Mouse (Mus musculus) lung, embryonic 16.5 days (tissue): ENCODE measurements around the gene Creld1. TPM values are rescaled to one million over a fixed set of nuclear protein-coding genes. Genes with fewer than 3 reads are reported as not detected.

Source experiments
- ATAC-seq: fragments of 200-750 bp; cut with Nextera tagmentation; 2 replicates; pipeline ENCODE4 v1.8.0; 2017; ENCODE audit warnings: low read depth, mild to moderate bottlenecking, moderate library complexity
- H3K27ac ChIP-seq: fragments of 300-500 bp; sonication (generic); 2 replicates; pipeline ENCODE4 v1.5.1; 2014; ENCODE audit warnings: mild to moderate bottlenecking, control low read depth, low read length
- H3K27me3 ChIP-seq: fragments of 300-500 bp; sonication (generic); 2 replicates; pipeline ENCODE4 v1.6.1; 2014; ENCODE audit warnings: low read depth, low read length, mixed read lengths; ENCODE audit not compliant: control insufficient read depth, insufficient read depth
- H3K36me3 ChIP-seq: fragments of 300-500 bp; sonication (generic); 2 replicates; pipeline ENCODE4 v1.6.1; 2014; ENCODE audit warnings: low read length; ENCODE audit not compliant: control insufficient read depth, insufficient read depth
- H3K4me1 ChIP-seq: fragments of 300-500 bp; sonication (generic); replicated peaks from 2 replicates; pipeline ENCODE4 v1.6.1; 2014; ENCODE audit warnings: low read length, mixed read lengths; ENCODE audit not compliant: control insufficient read depth, insufficient read depth
- H3K4me2 ChIP-seq: fragments of 300-500 bp; sonication (generic); 2 replicates; pipeline ENCODE4 v1.6.1; 2014; ENCODE audit warnings: low read depth, low read length, control low read depth
- H3K4me3 ChIP-seq: fragments of 300-500 bp; sonication (generic); 2 replicates; pipeline ENCODE4 v1.5.1; 2014; ENCODE audit warnings: mild to moderate bottlenecking, low read length, control low read depth
- H3K9ac ChIP-seq: fragments of 300-500 bp; sonication (generic); 2 replicates; pipeline ENCODE4 v1.6.1; 2014; ENCODE audit warnings: low read length, control low read depth
- H3K9me3 ChIP-seq: fragments of 300-500 bp; sonication (generic); 2 replicates; pipeline ENCODE4 v1.6.1; 2016; ENCODE audit warnings: low read length; ENCODE audit not compliant: control insufficient read depth
- WGBS: fragments of 180-500 bp; shearing (Covaris S2); extraction: QIAGEN DNeasy Blood & Tissue Kit; methylation state at CpG from one replicate; pipeline ENCODE4 v1.1.7; 2014; 5-methylcytosine and 5-hydroxymethylcytosine counted together
- polyA plus RNA-seq: library from polyadenylated mRNA; unstranded; fragments of >200 nt; fragmentation: Nextera tagmentation; extraction: Ambion mirVana; gene quantifications from 2 replicates; pipeline ENCODE4 v1.2.1, GENCODE M21; 2015

Creld1 gene
- polyA plus RNA-seq, 1 experiment from 2014 or later = 32.5 TPM

DNA sequence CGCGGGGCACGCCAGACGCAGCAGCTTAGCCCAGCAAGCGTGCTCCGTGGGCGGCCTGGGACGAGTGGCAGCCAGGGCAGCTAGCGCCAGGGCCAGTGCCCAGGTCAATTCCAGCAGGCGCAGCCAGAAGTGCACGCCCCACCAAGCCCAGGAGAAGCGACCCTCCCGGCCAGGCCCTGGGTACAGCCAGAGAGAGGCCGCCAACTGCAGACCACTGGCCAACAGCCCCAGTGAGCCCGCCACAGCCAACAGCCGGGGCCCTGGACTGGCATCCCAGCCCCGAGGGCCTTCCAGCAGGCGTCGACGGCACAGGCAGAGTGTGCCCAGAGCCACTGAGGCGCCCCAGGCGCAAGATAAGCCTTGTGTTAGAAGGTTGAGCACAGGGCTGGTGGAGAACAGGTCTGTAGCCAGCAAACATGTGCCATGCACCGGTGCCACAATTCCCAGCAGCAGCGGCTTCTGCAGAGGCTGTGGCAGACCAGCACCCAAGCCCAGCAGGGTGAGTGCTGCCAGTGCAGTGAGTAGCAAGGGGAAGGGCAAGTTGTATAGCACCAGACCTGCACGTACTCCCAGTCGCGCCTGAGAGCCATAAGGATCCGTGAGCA is 12.1 kb downstream of the Creld1 start:
- Histone ChIP-seq H3K27me3 (peaks cover 18% of the 10 kb centered on the region), H3K4me2 (peak overlapping the region; percentile 82), H3K27ac (no peak overlapping the region), H3K36me3 (no peaks in the 10 kb centered on the region; the same call in 1 of the 2 replicates), H3K9me3 (no peaks in the 10 kb centered on the region), H3K4me1 (peaks cover 6% of the 10 kb centered on the region), H3K9ac (no peak overlapping the region; the same call in 1 of the 2 replicates), H3K4me3 (peak overlapping the region; percentile 51)
- ATAC-seq = peak; percentile 31; the same call in 1 of the 2 replicates
- WGBS = 33% methylated on average over 28 of the region's 28 CpGs

DNA sequence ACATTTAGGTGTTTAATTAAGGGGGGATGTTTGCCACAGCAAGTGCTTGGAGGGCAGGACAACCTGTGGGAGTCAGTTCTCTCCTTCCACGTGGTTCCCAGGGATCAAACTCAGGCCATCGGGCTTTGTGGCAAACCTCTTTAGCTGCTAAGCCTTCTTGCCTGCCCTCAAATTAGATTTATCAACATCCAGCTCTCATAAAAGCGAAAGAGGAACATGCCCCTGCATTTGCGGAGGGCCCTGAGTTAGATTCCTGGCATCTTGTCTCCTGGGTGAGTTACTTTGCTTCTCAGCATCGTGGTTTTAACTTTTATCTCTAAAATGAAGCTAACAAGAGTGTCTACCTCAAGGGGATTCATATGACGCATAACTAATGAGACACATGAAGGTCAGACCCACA is 16.2 kb downstream of the Creld1 start:
- Histone ChIP-seq H3K4me1 (peaks cover 6% of the 10 kb centered on the region), H3K4me3 (no peak overlapping the region), H3K9ac (no peak overlapping the region), H3K27me3 (peaks cover 39% of the 10 kb centered on the region), H3K36me3 (no peaks in the 10 kb centered on the region), H3K27ac (no peak overlapping the region), H3K4me2 (no peak overlapping the region), H3K9me3 (no peaks in the 10 kb centered on the region)
- no peak for ATAC-seq
- WGBS = 65% methylated on average over 6 of the region's 6 CpGs

DNA sequence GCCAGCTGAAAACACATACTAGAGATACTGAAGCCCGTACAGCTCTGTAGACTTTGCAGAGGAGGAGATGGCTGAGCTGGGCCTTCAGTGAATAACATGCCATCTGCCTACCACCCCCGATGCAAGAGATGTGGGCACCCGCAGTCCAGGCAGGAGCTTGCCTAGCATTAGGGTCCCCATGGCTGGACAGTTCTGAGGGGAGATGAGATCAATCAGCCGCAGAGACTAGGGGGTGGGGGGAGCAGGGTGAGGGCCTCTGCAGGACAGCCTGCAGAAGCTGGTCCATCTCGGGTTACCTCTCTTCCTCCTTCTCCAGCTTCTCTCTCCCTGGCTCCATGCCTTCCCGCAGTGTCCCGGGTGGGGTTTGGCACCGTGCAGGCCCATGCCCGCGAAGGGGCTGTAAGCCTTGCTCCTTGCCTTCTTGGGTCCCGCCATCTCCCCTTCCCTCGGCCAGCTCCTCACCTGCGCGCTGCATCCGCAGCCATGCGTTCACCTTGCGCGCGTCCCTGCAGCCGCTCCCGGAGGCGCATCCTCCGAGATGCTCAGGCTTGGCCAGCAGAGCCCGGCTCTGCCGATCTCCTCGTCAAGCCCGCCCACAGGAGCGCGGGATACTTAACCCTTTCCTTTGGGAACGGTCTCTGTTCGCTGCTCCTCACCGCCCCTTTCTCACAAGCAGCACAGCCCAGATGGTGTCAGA is 18.4 kb downstream of the Creld1 start, which contains the start of gene Prrt3:
Gene Prrt3, minus strand, starts transcription at position 544 of the 697 bp plus-strand sequence.
- Histone ChIP-seq H3K4me3 (peak within 1 kb of the TSS; percentile 32), H3K27me3 (peaks cover 22% of the 10 kb centered on the region), H3K9ac (peak within 1 kb of the TSS; percentile 37; the same call in 1 of the 2 replicates), H3K27ac (no peak within 1 kb of the TSS), H3K9me3 (no peaks in the 10 kb centered on the region), H3K36me3 (no peaks in the 10 kb centered on the region), H3K4me2 (peak within 1 kb of the TSS; percentile 42), H3K4me1 (no peaks in the 10 kb centered on the region; the same call in 1 of the 2 replicates)
- WGBS = 4% methylated on average over 32 of the region's 32 CpGs
- no peak for ATAC-seq

DNA sequence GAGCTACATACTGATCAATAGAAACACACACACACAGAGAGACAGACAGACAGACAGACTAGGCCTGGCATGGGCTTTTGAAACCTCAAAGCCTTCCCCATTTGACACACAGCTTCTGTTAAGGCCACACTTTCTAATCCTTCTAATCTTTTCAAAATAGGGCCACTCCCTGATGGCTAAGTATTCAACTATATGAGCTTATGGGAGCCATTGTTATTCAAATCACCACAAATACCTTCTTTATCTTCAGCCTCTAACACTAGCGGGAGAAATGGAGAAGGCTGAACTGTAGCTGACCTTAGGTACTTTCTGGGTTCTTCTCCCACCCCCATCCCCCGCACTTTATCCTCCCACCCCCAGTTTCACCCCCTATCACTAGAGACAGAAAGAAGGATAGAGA is 19.7 kb downstream of the Creld1 start:
- Histone ChIP-seq H3K4me1 (no peaks in the 10 kb centered on the region; the same call in 1 of the 2 replicates), H3K36me3 (no peaks in the 10 kb centered on the region), H3K4me2 (no peak overlapping the region), H3K27ac (no peak overlapping the region), H3K4me3 (no peak overlapping the region), H3K27me3 (peaks cover 21% of the 10 kb centered on the region), H3K9me3 (no peaks in the 10 kb centered on the region), H3K9ac (no peak overlapping the region)
- WGBS = 65% methylated on average over 2 of the region's 2 CpGs
- no peak for ATAC-seq

DNA sequence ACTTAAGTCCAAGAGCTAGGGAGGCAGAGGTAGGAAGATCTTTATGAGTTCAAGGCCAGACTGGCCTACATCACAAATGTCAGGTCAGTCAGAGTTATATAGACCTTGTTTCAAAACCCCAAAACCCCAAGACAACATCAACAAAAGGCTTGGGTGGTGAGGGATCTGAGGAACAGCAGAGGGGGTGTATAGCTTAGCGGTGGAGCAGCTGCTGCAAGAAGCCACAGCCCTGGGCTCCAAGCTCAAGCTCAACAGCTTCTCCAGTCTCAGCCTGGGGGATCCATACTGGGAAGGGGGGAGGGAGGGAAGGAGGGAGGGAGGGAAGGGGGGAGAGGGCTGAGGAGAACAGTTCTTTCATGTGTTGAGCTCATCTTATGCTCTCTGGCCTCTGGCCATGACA is 22.6 kb downstream of the Creld1 start:
- no peak overlapping the region for H3K27ac ChIP-seq
- H3K9me3 ChIP-seq = no peaks in the 10 kb centered on the region
- ATAC-seq = no peak
- no peaks in the 10 kb centered on the region for H3K36me3 ChIP-seq
- no peak overlapping the region for H3K9ac ChIP-seq
- H3K4me1 ChIP-seq = no peaks in the 10 kb centered on the region; the same call in 1 of the 2 replicates
- WGBS = 81% methylated on average over 1 of the region's 1 CpGs
- no peak overlapping the region for H3K4me2 ChIP-seq
- no peak overlapping the region for H3K4me3 ChIP-seq
- peaks cover 15% of the 10 kb centered on the region for H3K27me3 ChIP-seq

DNA sequence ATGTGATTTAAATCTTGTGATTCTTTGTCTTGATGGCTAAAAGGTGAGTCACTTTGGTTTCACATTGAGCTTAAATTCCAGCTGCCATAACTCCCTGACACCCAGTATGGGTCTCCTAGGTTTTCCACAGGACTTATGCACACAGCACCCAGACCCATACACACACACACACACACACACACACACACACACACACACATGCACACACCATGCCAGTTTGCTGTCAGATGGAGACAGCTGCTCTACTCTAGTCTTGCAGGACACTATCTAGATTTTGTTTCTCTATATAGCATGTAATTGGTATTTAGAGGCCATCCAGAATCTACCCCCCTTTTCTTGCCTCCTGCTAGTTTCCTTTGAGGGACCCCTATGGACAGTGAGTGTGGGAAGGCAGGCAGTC is 24.0 kb downstream of the Creld1 start:
- Histone ChIP-seq H3K27ac (no peak overlapping the region), H3K27me3 (peaks cover 3% of the 10 kb centered on the region; the same call in 1 of the 2 replicates), H3K4me1 (no peaks in the 10 kb centered on the region), H3K4me3 (no peak overlapping the region), H3K9ac (no peak overlapping the region), H3K4me2 (no peak overlapping the region), H3K36me3 (no peaks in the 10 kb centered on the region), H3K9me3 (no peaks in the 10 kb centered on the region)
- no peak for ATAC-seq

DNA sequence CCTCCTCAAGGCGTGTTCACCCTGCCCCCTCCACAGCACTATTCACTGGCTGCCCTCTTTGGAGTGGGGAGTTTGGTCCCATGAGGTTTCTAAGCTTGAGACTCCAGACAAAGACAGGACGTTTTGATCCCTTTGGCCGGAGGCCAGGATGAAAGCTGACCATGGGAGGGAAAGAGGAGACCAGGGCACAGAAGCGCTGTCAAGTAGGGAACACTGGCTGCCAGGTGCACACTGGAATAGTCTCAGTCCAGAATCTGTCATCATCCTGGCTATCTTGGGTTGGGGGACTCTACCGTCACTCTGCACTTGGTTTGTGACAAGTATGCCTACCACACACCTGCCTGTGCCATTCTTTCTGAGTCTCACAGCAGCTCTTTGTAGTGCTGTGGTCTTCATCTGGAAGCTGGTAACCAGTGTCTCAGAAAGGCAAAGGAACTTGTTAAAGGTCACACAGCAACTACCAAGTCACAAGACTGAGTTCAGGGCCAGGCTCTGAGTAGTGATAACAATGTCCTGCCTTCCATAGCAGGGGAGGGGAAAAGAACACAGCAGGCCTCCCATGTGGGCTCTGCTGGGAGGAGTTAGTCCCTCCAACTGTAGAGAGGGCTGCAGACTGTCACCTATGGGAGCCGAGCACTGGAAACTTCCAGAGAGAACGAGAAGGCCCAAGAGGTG is 25.3 kb downstream of the Creld1 start:
- H3K9me3 ChIP-seq = no peaks in the 10 kb centered on the region
- no peaks in the 10 kb centered on the region for H3K27me3 ChIP-seq
- H3K4me2 ChIP-seq = no peak overlapping the region
- H3K4me3 ChIP-seq = no peak overlapping the region
- no peak overlapping the region for H3K27ac ChIP-seq
- H3K36me3 ChIP-seq = peaks cover 2% of the 10 kb centered on the region; the same call in 1 of the 2 replicates
- no peak overlapping the region for H3K9ac ChIP-seq
- 62% methylated on average over 7 of the region's 7 CpGs for WGBS
- H3K4me1 ChIP-seq = no peaks in the 10 kb centered on the region
- ATAC-seq = no peak

DNA sequence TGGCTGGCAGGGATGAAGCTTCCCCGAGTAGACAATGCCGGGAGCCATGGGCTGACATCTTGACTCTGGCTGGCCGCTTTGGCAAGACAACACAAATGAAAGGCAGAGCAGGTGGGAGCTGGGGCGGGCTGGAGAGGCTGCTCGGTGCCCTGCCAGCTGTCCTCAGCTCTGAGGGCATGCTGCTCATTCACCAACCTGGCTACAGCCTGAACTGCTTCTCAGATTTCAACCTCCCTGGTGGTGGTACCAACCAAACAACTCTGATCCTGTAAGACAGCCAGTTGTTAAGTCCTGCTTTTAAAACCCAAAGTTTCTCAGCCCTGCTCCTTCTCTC is 25.8 kb downstream of the Creld1 start:
- no peak overlapping the region for H3K9ac ChIP-seq
- H3K36me3 ChIP-seq = peaks cover 6% of the 10 kb centered on the region
- no peak overlapping the region for H3K4me2 ChIP-seq
- H3K27me3 ChIP-seq = no peaks in the 10 kb centered on the region
- no peak overlapping the region for H3K4me3 ChIP-seq
- no peak for ATAC-seq
- no peak overlapping the region for H3K27ac ChIP-seq
- no peaks in the 10 kb centered on the region for H3K4me1 ChIP-seq
- no peaks in the 10 kb centered on the region for H3K9me3 ChIP-seq
- WGBS = 30% methylated on average over 5 of the region's 5 CpGs

DNA sequence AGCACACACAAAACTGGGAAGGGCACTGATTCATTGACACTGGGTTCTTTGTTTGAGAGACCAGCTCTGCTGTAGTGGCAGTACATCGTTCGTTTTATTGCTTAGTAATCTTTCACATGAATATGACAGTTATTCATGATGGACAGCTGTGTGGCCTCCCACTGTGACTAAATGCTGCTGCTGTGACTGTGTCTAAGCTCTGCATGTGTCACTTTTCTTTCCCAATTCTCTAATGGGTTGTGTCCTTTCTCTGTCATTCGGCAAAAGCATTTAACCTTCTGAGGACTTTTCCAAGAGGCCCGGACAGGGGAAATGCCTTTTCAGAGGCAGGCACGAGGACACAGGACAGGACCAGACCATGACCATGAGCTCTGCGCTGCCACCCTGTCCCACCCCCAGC is 30.8 kb downstream of the Creld1 start:
- ATAC-seq = no peak
- Histone ChIP-seq H3K9me3 (no peaks in the 10 kb centered on the region), H3K27ac (no peak overlapping the region), H3K27me3 (no peaks in the 10 kb centered on the region), H3K4me3 (no peak overlapping the region), H3K36me3 (peaks cover 47% of the 10 kb centered on the region), H3K9ac (no peak overlapping the region), H3K4me1 (no peaks in the 10 kb centered on the region), H3K4me2 (no peak overlapping the region)
- WGBS = 87% methylated on average over 6 of the region's 6 CpGs
